Mouse (Mus musculus): Measurements from ENCODE around the gene Ceacam5. TPM values are rescaled to one million over a fixed set of nuclear protein-coding genes. Genes with fewer than 3 reads are reported as not detected.

Gene Ceacam5
- not detected for total RNA-seq (2021)
- long read RNA-seq, experiment 1 = 0 reads
- long read RNA-seq, experiment 2 = 0 reads

GRCm38 (mm10) chr7:17712938-17713337, at the start of gene Ceacam5:
Gene Ceacam5 (plus strand): TSS chr7:17713238.
- no peak for DNase-seq
- intact Hi-C loops (cut with DNase I) = no loop called here
- Histone ChIP-seq H3K27ac (no peak within 1 kb of the TSS), H3K4me3 (no peak within 1 kb of the TSS)
- no peak for TF ChIP-seq CTCF (IDR thresholded peaks at IDR 0.05)

Other genes starting within 250 kb of the Ceacam5 start
- gene Ceacam14, start 99.4 kb downstream of the Ceacam5 start, total RNA-seq (2021) = not detected
- gene Gm5155, start 158.5 kb downstream of the Ceacam5 start, total RNA-seq (2021) = not detected